Mouse (Mus musculus) lung, adult 2 months (tissue): ENCODE measurements around the gene Exoc6.

ENCODE experiments used
- CTCF ChIP-seq: fragments of 200-500 bp; IDR thresholded peaks from 2 replicates; pipeline ENCODE4 v1.5.1; 2011; ENCODE audit warnings: mild to moderate bottlenecking, low read length, control low read depth; ENCODE audit not compliant: insufficient read depth
- POLR2A ChIP-seq: fragments of 200-500 bp; IDR thresholded peaks from 2 replicates; pipeline ENCODE4 v1.6.1; 2011; ENCODE audit warnings: low read depth, mild to moderate bottlenecking, control low read depth, low read length, borderline replicate concordance; ENCODE audit errors: extremely low read depth

DNA sequence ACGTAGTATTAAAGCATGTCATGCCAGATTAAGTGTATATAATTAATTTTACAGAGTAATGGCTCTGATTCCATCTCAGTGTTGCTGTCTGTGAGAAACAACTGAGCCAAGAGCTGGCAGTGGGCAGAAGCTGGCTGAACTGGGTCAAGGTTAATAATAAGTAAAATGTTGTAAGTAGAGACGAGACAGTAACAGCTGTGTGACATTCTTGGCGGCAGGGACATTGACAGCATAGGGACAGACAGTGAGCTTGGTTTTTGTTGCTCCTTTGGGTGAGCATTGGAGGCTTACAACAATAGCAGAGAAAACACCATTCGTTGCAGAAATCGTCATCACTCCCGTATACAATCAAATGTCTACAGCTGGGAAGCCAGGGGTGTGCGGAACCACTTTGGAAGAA lies 13.8 kb upstream of the Exoc6 start:
- TF ChIP-seq CTCF (no peak), POLR2A (no peak)
